Mouse (Mus musculus) myocyte (in vitro differentiated cells): ENCODE results near the gene Prkacb.

Experiments
- CEBPB ChIP-seq: IDR thresholded peaks from 2 replicates; pipeline ENCODE4 v1.6.1; 2011; ENCODE audit warnings: mild to moderate bottlenecking, moderate library complexity; ENCODE audit not compliant: poor library complexity, insufficient read depth, severe bottlenecking
- E2F4 ChIP-seq: IDR thresholded peaks from one replicate; pipeline ENCODE4 v1.6.1; 2011; ENCODE audit warnings: mild to moderate bottlenecking, control low read depth, moderate library complexity; ENCODE audit not compliant: insufficient read depth
- MAX ChIP-seq: IDR thresholded peaks from one replicate; pipeline ENCODE4 v1.6.1; 2011; ENCODE audit warnings: low read depth, mild to moderate bottlenecking, control low read depth
- MYOD1 ChIP-seq, 3 experiments: IDR thresholded peaks; one replicate each; pipeline ENCODE4 v1.6.1; 2011; ENCODE audit warnings: control low read depth in 2 of 3, low read depth in 2 of 3, mild to moderate bottlenecking in 2 of 3, moderate library complexity in 1 of 3; ENCODE audit not compliant: insufficient read length in 2 of 3, control insufficient read depth in 1 of 3
- MYOG ChIP-seq, 3 experiments: IDR thresholded peaks; one replicate each; pipeline ENCODE4 v1.6.1; 2011; ENCODE audit warnings: control low read depth in 2 of 3, low read depth in 2 of 3, mild to moderate bottlenecking in 2 of 3; ENCODE audit not compliant: insufficient read length in 2 of 3, control insufficient read depth in 1 of 3, insufficient read depth in 1 of 3
- POLR2A ChIP-seq: IDR thresholded peaks from one replicate; pipeline ENCODE4 v1.6.1; 2011; ENCODE audit warnings: low read depth, mild to moderate bottlenecking, control low read depth, moderate library complexity; ENCODE audit not compliant: insufficient read length
- REST ChIP-seq: IDR thresholded peaks from one replicate; pipeline ENCODE4 v1.6.1; 2011; ENCODE audit warnings: mild to moderate bottlenecking, control low read depth, moderate library complexity; ENCODE audit not compliant: insufficient read depth, insufficient read length
- SRF ChIP-seq: IDR thresholded peaks from one replicate; pipeline ENCODE4 v1.6.1; 2011; ENCODE audit warnings: low read depth; ENCODE audit not compliant: control insufficient read depth, insufficient read length

DNA sequence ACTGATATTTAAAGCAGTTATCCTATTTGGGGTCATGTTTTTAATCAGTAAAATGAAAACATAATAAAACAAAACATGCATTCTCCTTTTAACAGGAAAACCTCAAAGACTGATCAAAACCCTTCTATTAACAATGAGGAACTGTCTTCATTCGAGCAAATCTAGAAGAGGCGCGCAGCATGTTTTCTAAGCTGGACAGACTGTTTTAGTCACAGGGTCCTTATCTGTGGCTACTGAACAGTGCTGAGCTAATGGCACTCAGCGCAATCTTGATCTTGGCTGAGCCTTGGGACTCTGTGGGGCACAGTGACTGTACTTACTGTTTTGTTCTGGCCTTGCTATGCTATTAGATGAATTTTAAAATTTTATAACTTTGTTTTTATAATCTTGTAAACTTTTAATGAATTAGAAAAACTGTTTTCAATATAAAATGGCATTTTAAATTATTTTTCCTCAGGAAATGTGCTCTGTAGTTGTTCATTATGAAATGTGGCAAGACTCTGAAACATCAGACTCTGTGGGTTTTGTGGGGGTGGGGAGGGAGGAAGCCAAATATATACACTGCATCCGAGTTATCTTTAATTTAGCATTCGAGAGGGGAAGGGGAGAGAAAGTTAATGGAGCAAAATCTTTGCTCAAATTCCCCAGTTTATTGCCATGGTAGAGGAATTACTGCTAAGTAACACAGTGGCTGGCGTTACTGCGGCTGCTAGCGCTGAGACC, 77.7 kb downstream of the Prkacb start:
- TF ChIP-seq MYOD1 (IDR thresholded peaks at IDR 0.05; ENCODE audit: control insufficient read depth in 1 of 3, insufficient read length in 2 of 3, low read depth in 2 of 3) = no peak
- TF ChIP-seq SRF = no peak
- no peak for TF ChIP-seq E2F4
- no peak for TF ChIP-seq POLR2A
- no peak for TF ChIP-seq REST
- TF ChIP-seq MAX = no peak
- TF ChIP-seq MYOG (IDR thresholded peaks at IDR 0.05; ENCODE audit: control insufficient read depth in 1 of 3, insufficient read depth in 1 of 3, insufficient read length in 2 of 3, low read depth in 2 of 3) = no peak
- TF ChIP-seq CEBPB = no peak
